Mouse (Mus musculus): ENCODE measurements around the gene Eml3. TPM values are rescaled to one million over a fixed set of nuclear protein-coding genes. Genes with fewer than 3 reads are reported as not detected.

Eml3 gene
- polyA plus RNA-seq, 1 experiment from 2014 or later: 24.0 TPM

DNA sequence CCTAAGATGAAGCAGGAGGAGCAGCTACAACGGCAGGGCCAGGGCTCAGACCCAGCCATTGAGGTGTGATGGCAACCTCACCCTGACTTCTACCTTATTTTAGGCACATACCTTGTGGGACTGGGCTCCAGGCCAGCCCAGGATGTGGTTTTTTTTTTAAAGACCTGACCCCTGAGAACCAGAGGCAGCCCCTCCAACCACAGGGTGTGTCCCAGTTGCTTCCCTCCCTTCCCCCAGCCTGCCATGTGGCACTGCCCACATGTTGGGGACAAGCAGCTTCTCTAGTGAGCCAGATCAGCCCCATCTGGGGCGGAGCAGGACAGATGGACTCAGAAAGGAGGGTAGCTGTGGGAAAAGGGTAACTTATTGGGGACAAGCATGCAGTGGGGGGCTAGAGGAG is 2.6 kb upstream of the Eml3 start:
- Histone ChIP-seq H3K36me3 (replicated peaks) (peaks cover 58% of the 10 kb centered on the region), H3K4me3 (no peak overlapping the region), H3K27ac (no peak overlapping the region), H3K27me3 (ENCODE audit: poor library complexity, severe bottlenecking) (no peaks in the 10 kb centered on the region), H3K9me3 (no peaks in the 10 kb centered on the region), H3K4me1 (peaks cover 33% of the 10 kb centered on the region)
- no peak for DNase-seq (ENCODE audit: extremely low spot score, low spot score)
- 96% methylated on average over 2 of the region's 2 CpGs for WGBS

DNA sequence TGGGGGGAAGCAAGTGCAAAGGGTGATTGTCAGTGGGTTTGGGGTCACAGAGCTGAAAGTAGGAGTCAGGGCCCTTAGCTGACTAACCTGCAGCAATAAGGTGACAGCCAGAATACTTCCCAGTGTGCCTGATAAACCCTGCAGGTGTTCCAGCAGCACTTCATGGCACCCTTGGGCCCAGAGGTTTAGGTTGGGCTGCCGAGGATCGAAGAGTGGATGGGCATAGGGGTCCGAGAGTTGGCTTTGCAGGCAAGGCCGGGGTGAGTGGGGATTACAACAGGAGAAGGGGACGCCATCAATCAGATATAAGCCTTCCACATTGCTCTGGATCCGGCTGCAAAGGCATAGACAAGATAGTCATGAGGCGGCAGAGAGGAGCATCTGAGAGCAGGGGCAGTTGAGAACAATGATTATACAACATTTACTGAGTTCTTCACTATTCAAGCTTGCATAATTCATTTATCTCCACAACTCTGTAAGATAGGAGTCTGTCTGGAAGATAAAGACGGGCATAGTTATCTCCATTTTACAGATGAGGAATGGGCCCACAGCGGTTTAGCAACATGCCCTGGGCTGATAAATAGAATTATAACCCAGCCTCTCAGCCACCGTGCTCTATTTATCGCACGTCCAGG is 1.3 kb upstream of the Eml3 start:
- Histone ChIP-seq H3K27ac (no peak overlapping the region), H3K27me3 (ENCODE audit: poor library complexity, severe bottlenecking) (no peaks in the 10 kb centered on the region), H3K4me1 (peaks cover 28% of the 10 kb centered on the region), H3K9me3 (no peaks in the 10 kb centered on the region), H3K36me3 (replicated peaks) (peaks cover 52% of the 10 kb centered on the region), H3K4me3 (0 out of 2 replicates have a peak overlapping the region, but pooled peaks have one; percentile 77)
- WGBS: 89% methylated on average over 12 of the region's 12 CpGs
- DNase-seq (ENCODE audit: extremely low spot score, low spot score): no peak

DNA sequence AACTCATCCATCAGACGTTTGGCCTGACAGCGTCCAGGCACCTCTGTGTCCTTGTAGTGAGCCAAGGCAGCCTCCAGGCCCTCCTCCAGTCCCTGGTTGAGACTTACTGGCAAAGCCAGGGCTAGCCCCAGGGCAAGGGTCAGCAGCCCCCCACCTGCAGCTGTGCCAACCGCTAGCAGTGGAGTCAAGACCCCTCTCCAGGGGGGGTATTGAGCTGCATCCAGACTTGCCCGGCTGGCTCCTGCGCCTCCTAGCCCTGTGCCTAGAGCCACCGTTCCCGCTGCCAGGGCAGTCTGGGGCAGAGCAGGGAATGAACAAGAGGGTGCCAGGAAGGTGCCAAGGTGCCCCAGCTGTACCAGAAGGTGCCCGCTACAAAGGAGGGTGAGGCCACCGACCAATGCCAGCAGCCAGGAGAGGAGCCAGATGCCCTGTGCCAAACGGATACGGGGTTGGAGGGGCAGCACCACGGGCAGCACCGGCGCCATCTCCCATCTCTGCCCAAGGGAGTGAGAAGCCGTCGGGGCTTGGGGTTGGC is 596 bp upstream of the Eml3 start:
- H3K4me1 ChIP-seq: peaks cover 28% of the 10 kb centered on the region
- 11% methylated on average over 16 of the region's 16 CpGs for WGBS
- peaks cover 57% of the 10 kb centered on the region for H3K36me3 ChIP-seq (replicated peaks)
- peak overlapping the region; percentile 77 for H3K4me3 ChIP-seq
- peak overlapping the region; percentile 89 for H3K27ac ChIP-seq
- no peak for DNase-seq (ENCODE audit: extremely low spot score, low spot score)
- H3K27me3 ChIP-seq (ENCODE audit: poor library complexity, severe bottlenecking): no peaks in the 10 kb centered on the region
- no peaks in the 10 kb centered on the region for H3K9me3 ChIP-seq

DNA sequence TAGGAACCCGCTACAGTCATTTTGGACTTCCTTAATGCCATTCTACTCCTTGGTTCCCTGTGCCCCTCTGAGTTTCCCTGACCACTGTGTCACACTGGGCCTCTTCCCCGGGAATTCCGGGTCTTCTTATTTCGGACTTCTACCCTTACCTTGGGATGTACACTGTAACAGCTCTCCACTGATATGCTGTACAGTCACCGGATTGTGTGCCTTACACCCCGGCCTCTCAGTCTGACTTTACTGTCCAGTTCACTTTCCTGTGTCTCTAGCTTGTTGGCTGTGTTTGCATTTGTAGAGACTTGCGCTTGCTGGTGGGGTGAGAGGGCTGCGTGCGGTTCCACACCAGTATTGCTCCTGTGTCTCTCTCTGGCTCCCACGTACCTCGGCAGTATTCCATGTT is 765 bp downstream of the Eml3 start:
- Histone ChIP-seq H3K4me1 (peaks cover 28% of the 10 kb centered on the region), H3K27me3 (ENCODE audit: poor library complexity, severe bottlenecking) (no peaks in the 10 kb centered on the region), H3K36me3 (replicated peaks) (peaks cover 65% of the 10 kb centered on the region), H3K9me3 (no peaks in the 10 kb centered on the region), H3K27ac (peak overlapping the region; percentile 89), H3K4me3 (peak overlapping the region; percentile 77)
- 14% methylated on average over 11 of the region's 11 CpGs for WGBS
- no peak for DNase-seq (ENCODE audit: extremely low spot score, low spot score)

DNA sequence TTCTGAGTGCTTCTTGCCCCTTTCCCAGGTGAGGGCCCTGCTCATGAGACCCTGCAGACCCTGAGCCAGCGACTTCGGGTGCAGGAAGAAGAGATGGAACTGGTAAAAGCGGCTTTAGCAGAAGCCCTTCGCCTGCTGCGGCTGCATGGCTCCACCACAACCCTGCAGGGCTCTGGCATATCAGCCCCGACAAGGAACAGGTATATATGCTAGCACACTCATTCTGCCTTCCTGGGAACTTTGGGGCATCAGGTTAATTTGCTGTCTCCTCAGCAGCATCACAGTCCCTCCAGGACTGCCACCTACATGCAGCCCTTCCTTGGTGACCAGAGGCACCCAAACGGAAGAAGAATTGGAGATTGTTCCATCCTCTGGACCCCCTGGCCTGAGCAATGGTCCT is 1.4 kb downstream of the Eml3 start:
- no peaks in the 10 kb centered on the region for H3K27me3 ChIP-seq (ENCODE audit: poor library complexity, severe bottlenecking)
- 0 out of 2 replicates have a peak overlapping the region, but pooled peaks have one; percentile 89 for H3K27ac ChIP-seq
- H3K4me3 ChIP-seq: peak overlapping the region; percentile 77
- 83% methylated on average over 7 of the region's 7 CpGs for WGBS
- peaks cover 28% of the 10 kb centered on the region for H3K4me1 ChIP-seq
- peaks cover 65% of the 10 kb centered on the region for H3K36me3 ChIP-seq (replicated peaks)
- H3K9me3 ChIP-seq: no peaks in the 10 kb centered on the region
- no peak for DNase-seq (ENCODE audit: extremely low spot score, low spot score)

DNA sequence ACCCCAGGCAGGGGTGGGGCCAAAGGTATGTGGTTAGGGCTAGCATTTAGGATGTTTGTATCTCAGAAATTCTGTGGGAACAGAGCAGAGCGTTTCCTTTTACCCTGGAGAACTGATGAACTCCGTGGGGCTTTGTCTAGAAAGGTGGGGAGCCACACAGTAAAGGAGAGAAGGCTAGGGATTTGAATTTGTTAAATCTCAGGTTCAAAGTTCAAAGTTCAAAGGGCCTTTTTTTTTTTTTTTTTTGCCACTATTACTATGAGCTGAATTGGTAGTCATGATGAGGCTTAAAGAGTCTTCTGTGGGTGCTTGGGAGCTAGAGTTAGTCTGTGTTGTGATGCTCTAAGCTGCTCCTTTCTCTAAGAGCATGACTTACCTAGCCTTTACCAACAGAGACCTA is 7.4 kb downstream of the Eml3 start:
- Histone ChIP-seq H3K36me3 (replicated peaks) (peaks cover 69% of the 10 kb centered on the region), H3K9me3 (no peaks in the 10 kb centered on the region), H3K4me1 (peaks cover 15% of the 10 kb centered on the region), H3K27me3 (ENCODE audit: poor library complexity, severe bottlenecking) (no peaks in the 10 kb centered on the region), H3K4me3 (no peak overlapping the region), H3K27ac (no peak overlapping the region)
- 84% methylated on average over 2 of the region's 2 CpGs for WGBS
- no peak for DNase-seq (ENCODE audit: extremely low spot score, low spot score)

DNA sequence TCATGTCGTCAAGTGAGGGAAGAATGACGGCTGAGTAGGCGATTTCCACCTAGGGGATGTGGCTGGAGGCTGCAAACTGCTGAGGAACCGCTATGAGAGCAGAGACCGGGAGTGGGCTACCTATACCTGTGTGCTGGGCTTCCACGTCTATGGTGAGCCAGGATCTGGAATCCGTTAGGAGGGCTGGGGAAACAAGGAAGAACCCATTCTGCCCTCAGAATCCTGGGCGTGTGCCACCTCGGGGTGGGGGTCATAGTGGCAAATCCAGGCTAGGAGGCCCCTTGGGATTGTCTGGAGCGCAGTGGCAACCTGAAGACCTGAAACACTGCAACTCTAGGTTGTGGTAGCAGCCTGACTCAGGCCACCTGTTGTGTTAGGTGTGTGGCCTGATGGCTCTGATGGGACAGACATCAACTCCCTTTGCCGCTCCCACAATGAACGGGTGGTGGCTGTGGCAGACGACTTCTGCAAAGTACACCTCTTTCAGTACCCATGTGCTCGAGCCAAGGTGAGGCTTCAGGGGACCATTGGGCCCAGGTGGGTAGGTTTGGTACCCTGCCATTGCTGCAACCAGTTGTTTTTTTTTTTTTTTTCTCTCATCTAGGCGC is 11.3 kb downstream of the Eml3 start:
- peak overlapping the region; percentile 99 for H3K27ac ChIP-seq
- H3K4me1 ChIP-seq: peaks cover 42% of the 10 kb centered on the region
- DNase-seq (ENCODE audit: extremely low spot score, low spot score): no peak
- H3K4me3 ChIP-seq: peak overlapping the region; percentile 69
- no peaks in the 10 kb centered on the region for H3K27me3 ChIP-seq (ENCODE audit: poor library complexity, severe bottlenecking)
- 82% methylated on average over 15 of the region's 15 CpGs for WGBS
- H3K36me3 ChIP-seq (replicated peaks): peaks cover 67% of the 10 kb centered on the region
- H3K9me3 ChIP-seq: no peaks in the 10 kb centered on the region

DNA sequence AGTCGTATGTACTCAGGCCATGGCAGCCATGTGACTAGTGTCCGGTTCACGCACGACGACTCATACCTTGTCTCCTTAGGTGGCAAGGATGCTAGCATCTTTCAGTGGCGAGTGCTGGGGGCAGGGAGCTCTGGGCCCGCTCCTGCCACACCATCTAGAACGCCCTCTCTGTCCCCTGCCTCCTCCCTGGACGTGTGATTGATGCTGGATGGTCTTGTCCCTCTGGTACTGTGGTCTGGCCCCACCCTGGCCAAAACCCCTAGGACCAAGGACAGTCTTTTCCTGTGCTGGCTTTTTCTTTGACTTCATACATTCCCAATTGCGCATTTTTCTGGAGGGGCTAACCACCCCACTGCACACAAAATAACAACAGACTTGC is 11.8 kb downstream of the Eml3 start:
- Histone ChIP-seq H3K4me3 (peak overlapping the region; percentile 69), H3K27ac (peak overlapping the region; percentile 99), H3K27me3 (ENCODE audit: poor library complexity, severe bottlenecking) (no peaks in the 10 kb centered on the region), H3K4me1 (peaks cover 42% of the 10 kb centered on the region), H3K9me3 (no peaks in the 10 kb centered on the region), H3K36me3 (replicated peaks) (peaks cover 67% of the 10 kb centered on the region)
- no peak for DNase-seq (ENCODE audit: extremely low spot score, low spot score)
- WGBS: 43% methylated on average over 10 of the region's 10 CpGs

DNA sequence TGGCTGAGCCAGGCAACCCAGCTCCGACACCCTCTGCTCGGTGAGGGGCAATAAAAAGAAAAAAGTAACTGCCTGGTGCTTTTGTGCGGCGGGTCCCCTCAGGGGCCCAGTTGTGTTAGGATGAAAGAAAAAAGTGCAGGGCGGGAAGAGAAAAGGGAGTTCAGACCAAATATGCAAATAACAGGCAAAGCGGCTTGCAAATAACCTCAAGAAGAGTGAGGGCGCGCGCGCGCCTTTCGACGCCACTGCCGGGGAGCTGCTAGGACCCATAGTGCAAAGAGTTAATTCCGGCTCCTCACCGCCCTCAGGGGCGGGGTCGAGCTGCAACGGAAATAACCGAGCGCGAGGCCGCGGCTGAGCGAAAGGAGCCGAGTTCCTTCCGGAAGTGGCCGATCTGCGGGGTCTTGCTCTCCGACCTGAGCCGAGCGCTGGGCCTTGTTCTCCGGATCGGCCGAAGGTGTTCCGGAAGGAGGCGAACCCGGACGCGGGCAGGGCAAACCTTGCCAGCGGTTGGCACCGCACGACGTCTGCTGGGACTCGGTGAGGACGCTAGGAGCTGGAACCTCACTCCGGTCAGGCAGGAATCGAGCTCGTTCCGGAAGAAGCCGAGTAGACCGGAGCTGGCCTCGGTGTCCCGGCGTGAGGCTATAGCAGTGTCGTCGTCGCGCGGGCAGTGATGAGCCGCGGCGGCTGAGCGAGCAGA is 12.3 kb downstream of the Eml3 start, which contains the start of gene Mta2:
Gene Mta2, plus strand, starts transcription at position 361 of the 703 bp plus-strand sequence.
- peak within 1 kb of the TSS; percentile 69 for H3K4me3 ChIP-seq
- DNase-seq (ENCODE audit: extremely low spot score, low spot score): peak; percentile 99
- no peaks in the 10 kb centered on the region for H3K27me3 ChIP-seq (ENCODE audit: poor library complexity, severe bottlenecking)
- no peaks in the 10 kb centered on the region for H3K9me3 ChIP-seq
- H3K4me1 ChIP-seq: peaks cover 42% of the 10 kb centered on the region
- peak within 1 kb of the TSS; percentile 99 for H3K27ac ChIP-seq
- under 1% methylated on average over 64 of the region's 64 CpGs for WGBS
- peaks cover 67% of the 10 kb centered on the region for H3K36me3 ChIP-seq (replicated peaks)

DNA sequence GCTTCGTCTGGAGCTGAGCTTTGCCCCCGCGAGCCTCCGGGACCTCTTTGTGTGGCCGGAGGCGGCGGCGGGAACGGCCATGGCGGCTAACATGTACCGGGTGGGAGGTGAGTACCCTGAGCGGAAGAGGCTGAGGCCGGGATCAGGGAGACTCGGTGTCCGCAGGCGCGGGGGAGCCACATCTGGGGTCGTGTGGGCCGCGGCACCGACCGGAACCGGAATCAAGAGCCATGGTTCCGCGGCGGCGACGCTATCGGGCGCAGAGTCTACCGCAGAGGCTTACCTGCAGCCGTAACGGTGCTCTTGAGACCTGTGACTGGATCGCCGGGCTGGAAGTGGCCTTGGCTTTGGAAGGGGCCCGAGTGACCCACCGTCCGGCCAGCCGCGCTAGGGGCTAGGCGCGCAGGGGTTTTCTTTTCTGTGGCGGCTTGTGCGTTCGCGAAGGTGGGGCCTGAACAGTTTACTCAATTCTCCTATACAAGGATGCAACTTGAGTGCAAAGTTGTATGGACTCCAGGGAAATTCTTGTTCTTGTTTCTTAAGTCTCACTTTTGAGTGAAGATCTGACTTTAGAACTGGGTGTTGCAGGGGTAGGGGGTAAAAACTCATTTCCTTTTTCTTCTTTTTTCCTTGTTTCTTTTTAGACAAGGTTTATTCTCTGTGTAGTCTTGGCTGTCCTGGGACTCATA is 13.1 kb downstream of the Eml3 start:
- peaks cover 42% of the 10 kb centered on the region for H3K4me1 ChIP-seq
- H3K27ac ChIP-seq: peak overlapping the region; percentile 99
- WGBS: under 1% methylated on average over 46 of the region's 46 CpGs
- no peak for DNase-seq (ENCODE audit: extremely low spot score, low spot score)
- H3K36me3 ChIP-seq (replicated peaks): peaks cover 67% of the 10 kb centered on the region
- H3K9me3 ChIP-seq: no peaks in the 10 kb centered on the region
- H3K4me3 ChIP-seq: peak overlapping the region; percentile 69
- no peaks in the 10 kb centered on the region for H3K27me3 ChIP-seq (ENCODE audit: poor library complexity, severe bottlenecking)

DNA sequence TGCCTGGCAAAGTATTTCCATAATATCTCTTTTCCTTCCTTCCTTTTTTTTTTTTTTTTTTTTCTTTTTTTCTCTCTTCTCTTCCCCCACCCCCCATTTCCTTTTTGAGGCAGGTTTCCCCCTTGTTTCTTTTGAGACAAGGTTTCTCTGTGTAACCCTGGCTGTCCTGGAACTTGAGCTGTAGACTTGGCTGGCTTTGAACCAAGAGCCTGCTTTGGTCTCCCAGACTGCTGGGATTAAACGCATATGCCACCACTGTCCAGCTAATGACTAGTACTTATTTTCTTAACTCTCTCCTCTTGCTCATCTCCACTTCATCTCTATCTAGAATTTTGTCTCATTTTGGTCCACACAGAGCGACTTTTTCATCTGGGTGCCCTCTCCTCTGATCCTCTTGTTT is 13.7 kb downstream of the Eml3 start:
- H3K9me3 ChIP-seq: no peaks in the 10 kb centered on the region
- H3K4me3 ChIP-seq: peak overlapping the region; percentile 69
- WGBS: 83% methylated on average over 2 of the region's 2 CpGs
- peak overlapping the region; percentile 99; the same call in 1 of the 2 replicates for H3K27ac ChIP-seq
- H3K36me3 ChIP-seq (replicated peaks): peaks cover 67% of the 10 kb centered on the region
- H3K27me3 ChIP-seq (ENCODE audit: poor library complexity, severe bottlenecking): no peaks in the 10 kb centered on the region
- no peak for DNase-seq (ENCODE audit: extremely low spot score, low spot score)
- peaks cover 42% of the 10 kb centered on the region for H3K4me1 ChIP-seq

DNA sequence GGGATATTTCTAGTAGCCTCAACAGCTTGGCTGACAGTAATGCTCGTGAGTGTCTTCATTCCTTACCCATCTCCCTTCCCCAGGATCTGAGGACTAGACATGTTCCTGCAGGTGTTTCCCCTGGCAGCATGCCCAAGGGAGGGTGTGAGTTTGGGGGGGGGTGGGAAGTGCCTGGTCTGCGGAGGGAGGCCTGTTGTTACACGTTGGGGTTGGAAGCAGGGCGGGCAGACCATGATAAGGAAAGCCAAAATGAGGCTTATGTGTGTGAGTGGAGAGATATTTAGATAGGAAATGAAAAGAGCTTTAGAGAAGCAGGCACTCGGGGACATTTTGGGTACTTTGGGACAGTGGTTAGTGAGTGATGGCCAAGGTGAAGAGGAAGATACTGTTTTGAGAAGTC is 14.7 kb downstream of the Eml3 start:
- H3K4me1 ChIP-seq: peaks cover 42% of the 10 kb centered on the region
- no peak overlapping the region for H3K27ac ChIP-seq
- H3K27me3 ChIP-seq (ENCODE audit: poor library complexity, severe bottlenecking): no peaks in the 10 kb centered on the region
- WGBS: 89% methylated on average over 5 of the region's 5 CpGs
- H3K4me3 ChIP-seq: peak overlapping the region; percentile 69
- DNase-seq (ENCODE audit: extremely low spot score, low spot score): no peak
- peaks cover 67% of the 10 kb centered on the region for H3K36me3 ChIP-seq (replicated peaks)
- no peaks in the 10 kb centered on the region for H3K9me3 ChIP-seq
